In the genomic region with DNA sequence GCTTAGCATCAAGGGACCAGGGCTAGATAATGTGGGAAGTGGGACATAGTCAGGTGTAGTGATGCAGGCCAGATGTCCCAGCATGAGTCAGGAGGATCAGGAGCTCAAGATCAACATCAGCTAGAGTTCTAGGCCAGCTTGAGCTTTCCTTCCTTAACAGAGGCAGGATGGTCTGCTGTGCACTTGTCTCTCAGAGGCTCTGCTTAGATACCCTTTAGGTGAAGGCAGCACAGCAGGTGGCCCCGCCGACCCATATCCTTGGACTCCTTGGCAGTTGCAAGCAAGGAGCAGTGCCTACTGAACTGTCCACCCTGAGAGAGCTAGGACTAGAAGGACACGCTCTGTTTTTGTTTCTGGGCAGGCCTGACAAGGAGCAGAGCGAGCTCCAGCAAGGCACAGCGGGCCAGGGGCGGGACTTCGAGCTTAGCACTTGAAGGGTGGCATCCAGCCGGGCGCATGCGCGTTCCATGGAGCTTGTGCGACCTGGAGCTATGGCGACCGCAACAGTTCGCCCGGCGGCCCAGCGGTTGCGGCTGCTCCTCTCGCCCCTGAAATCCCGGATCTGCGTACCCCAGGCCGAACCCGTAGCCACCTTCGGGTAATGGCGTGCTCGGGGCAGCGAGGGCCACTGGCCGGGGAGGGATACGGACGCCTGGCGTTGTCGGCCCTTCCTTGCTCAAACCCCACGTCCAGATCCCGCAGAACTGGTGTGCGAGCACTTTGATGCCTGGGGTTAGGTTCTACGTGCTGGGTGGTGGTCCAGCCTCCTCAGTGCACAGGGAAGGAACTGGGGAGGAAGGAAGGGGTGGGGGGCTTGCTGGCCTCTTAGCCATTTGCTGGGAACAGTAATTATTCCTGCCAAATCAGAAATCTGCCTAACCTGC, we compare ENCODE assay signal across 8 mouse cellular contexts. TPM values are rescaled to one million over a fixed set of nuclear protein-coding genes. Genes with fewer than 3 reads are reported as not detected.
A peak's percentile ranks its signal among the peaks of the same experiment; 100 is the strongest.
DNase-seq lines count a peak whose midpoint lies in the region; ATAC-seq and TF ChIP-seq lines count a peak whose summit lies in the region.

A gene (plus strand): TSS at position 426 of the 884 bp plus-strand sequence.

- peak within 1 kb of the TSS; percentile 96 for H3K4me3 ChIP-seq in gastrocnemius, adult 2 months
- H3K4me3 ChIP-seq in hindbrain, postnatal 0 days (ENCODE audit: low read length): peak within 1 kb of the TSS; percentile 70
- peak within 1 kb of the TSS; percentile 81 for H3K4me3 ChIP-seq in left cerebral cortex, adult 2 months

- H3K27me3 ChIP-seq in hindbrain, postnatal 0 days (ENCODE audit: insufficient read depth, low read length): no peaks in the 10 kb centered on the region

- intact Hi-C loops in gastrocnemius, adult 2 months (cut with DNase I): no loop called here
- intact Hi-C loops in left cerebral cortex, adult 2 months (cut with DNase I): loop anchor here (10.0 kb wide), 1 partner anchor 837 kb away; a partner anchor contains a TSS

- H3K9me3 ChIP-seq in hindbrain, postnatal 0 days (ENCODE audit: low read length): no peaks in the 10 kb centered on the region

- no peak for TF ChIP-seq CTCF in gastrocnemius, adult 2 months (IDR thresholded peaks at IDR 0.05)
- no peak for TF ChIP-seq CTCF in hindbrain, postnatal 0 days (IDR thresholded peaks at IDR 0.05; ENCODE audit: low read depth)
- no peak for TF ChIP-seq CTCF in left cerebral cortex, adult 2 months (IDR thresholded peaks at IDR 0.05)

- WGBS in hindbrain, postnatal 0 days: under 1% methylated on average over 37 of the region's 37 CpGs

- peak within 1 kb of the TSS; percentile 86 for H3K9ac ChIP-seq in hindbrain, postnatal 0 days (replicated peaks; ENCODE audit: low read length)

- H3K4me2 ChIP-seq in hindbrain, postnatal 0 days (ENCODE audit: low read depth, low read length): peak within 1 kb of the TSS; percentile 89

- H3K36me3 ChIP-seq in hindbrain, postnatal 0 days (ENCODE audit: insufficient read depth, low read length): peaks cover 11% of the 10 kb centered on the region

- peak; percentile 97 for DNase-seq in ZHBTc4 (ENCODE audit: low read depth, low spot score)
- DNase-seq in gastrocnemius, adult 2 months: peak; percentile 95
- peak; percentile 97 for DNase-seq in hindbrain, postnatal 0 days (ENCODE audit: low spot score)
- peak; percentile 90 to 92 for DNase-seq in left cerebral cortex, adult 2 months (ENCODE audit: extremely low spot score in 1 of 2, low spot score in 2 of 2)
- DNase-seq in right cerebral cortex, adult 2 months (ENCODE audit: low spot score in 2 of 2): peak; percentile 92 to 96
- peak; percentile 94 for DNase-seq in urinary bladder, postnatal 14 days (ENCODE audit: low spot score)

- peaks cover 9% of the 10 kb centered on the region for H3K4me1 ChIP-seq in hindbrain, postnatal 0 days (ENCODE audit: insufficient read depth, low read length)

- peak; percentile 95 for ATAC-seq in common myeloid progenitor, adult 5-6 weeks (replicated peaks; ENCODE audit: low read depth, poor library complexity, severe bottlenecking)
- ATAC-seq in hindbrain, postnatal 0 days: peak; percentile 96
- peak; percentile 95 for ATAC-seq in megakaryocyte, adult 5-6 weeks (ENCODE audit: poor library complexity, severe bottlenecking)

- peak within 1 kb of the TSS; percentile 94 for H3K27ac ChIP-seq in gastrocnemius, adult 2 months
- H3K27ac ChIP-seq in hindbrain, postnatal 0 days: peak within 1 kb of the TSS; percentile 90
- H3K27ac ChIP-seq in left cerebral cortex, adult 2 months: peak within 1 kb of the TSS; percentile 91

RNA-seq across cellular contexts. Expression of the gene that starts here (rescaled TPM):
- 25.9 and 51.3 TPM in 2 replicates for total RNA-seq in common myeloid progenitor, adult 5-6 weeks (2017)
- total RNA-seq in gastrocnemius, adult 2 months (2021): 10 to 100 TPM; 22.4 to 25.5 TPM
- total RNA-seq in hindbrain, postnatal 0 days (2014; rRNA removed): 42.0 and 60.7 TPM in 2 replicates
- polyA plus RNA-seq in hindbrain, postnatal 0 days (2015; fragmentation: Nextera tagmentation; extraction: Ambion mirVana): 50.4 and 57.3 TPM in 2 replicates
- total RNA-seq in left cerebral cortex, adult 2 months (2021): 10 to 100 TPM; 41.8 to 45.8 TPM
- total RNA-seq in megakaryocyte, adult 5-6 weeks (2015): 33.3 and 47.8 TPM in 2 replicates
- 13.9 and 17.1 TPM in 2 replicates for total RNA-seq in megakaryocyte, adult 5-6 weeks (2017)

Comparison
In these comparisons a context has a peak if more than half of its experiments do, and no peak if none do; other contexts are left out.
1. Peak in every context shown above with its lines: DNase-seq, ATAC-seq, H3K4me3 ChIP-seq and H3K27ac ChIP-seq.